In genomic region chr5:123974616-123975111, GRCm38 (mm10) we compare ENCODE assay signal across 8 mouse cellular contexts. TPM values are rescaled to one million over a fixed set of nuclear protein-coding genes. Genes with fewer than 3 reads are reported as not detected.
DNase-seq lines count a peak whose midpoint lies in the region; ATAC-seq lines count a peak whose summit lies in the region.

No protein-coding gene starts in this region.

- intact Hi-C loops in left cerebral cortex, postnatal 14 days (cut with DNase I) = no loop called here

- H3K9me3 ChIP-seq in forebrain, embryonic 12.5 days = no peaks in the 10 kb centered on the region
- H3K9me3 ChIP-seq in limb, embryonic 10.5 days (replicated peaks) = no peaks in the 10 kb centered on the region
- H3K9me3 ChIP-seq in midbrain, embryonic 13.5 days = no peaks in the 10 kb centered on the region

- peak; percentile 30 for DNase-seq in thymus, postnatal 0 days (ENCODE audit: low spot score)
- no peak for DNase-seq in thymus, postnatal 36 days
- no peak for DNase-seq in limb, embryonic 10.5 days (ENCODE audit: low spot score)
- DNase-seq in ovary, postnatal 36 days (ENCODE audit: low spot score) = no peak
- no peak for DNase-seq in left cerebral cortex, postnatal 14 days (ENCODE audit: low spot score in 2 of 2)
- DNase-seq in adrenal gland, postnatal 4 days (ENCODE audit: low spot score in 2 of 2) = no peak

- H3K4me1 ChIP-seq in forebrain, embryonic 12.5 days = peaks cover 13% of the 10 kb centered on the region
- peaks cover 38% of the 10 kb centered on the region for H3K4me1 ChIP-seq in limb, embryonic 10.5 days
- peaks cover 35% of the 10 kb centered on the region for H3K4me1 ChIP-seq in midbrain, embryonic 13.5 days (replicated peaks)

- no peak for ATAC-seq in forebrain, embryonic 12.5 days (ENCODE audit: low FRiP score)
- no peak for ATAC-seq in midbrain, embryonic 13.5 days

- no peaks in the 10 kb centered on the region for H3K36me3 ChIP-seq in forebrain, embryonic 12.5 days (replicated peaks)
- H3K36me3 ChIP-seq in limb, embryonic 10.5 days = no peaks in the 10 kb centered on the region
- no peaks in the 10 kb centered on the region for H3K36me3 ChIP-seq in midbrain, embryonic 13.5 days

- H3K27me3 ChIP-seq in forebrain, embryonic 12.5 days = peaks cover 36% of the 10 kb centered on the region
- H3K27me3 ChIP-seq in limb, embryonic 10.5 days (ENCODE audit: low read depth, poor library complexity, severe bottlenecking) = peaks cover 50% of the 10 kb centered on the region
- peaks cover 21% of the 10 kb centered on the region for H3K27me3 ChIP-seq in midbrain, embryonic 13.5 days

- peak overlapping the region; percentile 81; the same call in 1 of the 2 replicates for H3K9ac ChIP-seq in forebrain, embryonic 12.5 days
- peak overlapping the region; percentile 82; the same call in 1 of the 2 replicates for H3K9ac ChIP-seq in midbrain, embryonic 13.5 days (replicated peaks)

- WGBS in forebrain, embryonic 12.5 days = 31% methylated on average over 11 of the region's 11 CpGs
- 33% methylated on average over 11 of the region's 11 CpGs for WGBS in limb, embryonic 10.5 days
- WGBS in midbrain, embryonic 13.5 days = 27% methylated on average over 11 of the region's 11 CpGs

- peak overlapping the region; percentile 94 for H3K4me2 ChIP-seq in forebrain, embryonic 12.5 days
- peak overlapping the region; percentile 68 for H3K4me2 ChIP-seq in midbrain, embryonic 13.5 days (replicated peaks)

- H3K27ac ChIP-seq in forebrain, embryonic 12.5 days = no peak overlapping the region
- no peak overlapping the region for H3K27ac ChIP-seq in limb, embryonic 10.5 days
- no peak overlapping the region for H3K27ac ChIP-seq in midbrain, embryonic 13.5 days

- H3K4me3 ChIP-seq in forebrain, embryonic 12.5 days (replicated peaks) = peak overlapping the region; percentile 80
- peak overlapping the region; percentile 80 for H3K4me3 ChIP-seq in limb, embryonic 10.5 days
- H3K4me3 ChIP-seq in midbrain, embryonic 13.5 days (replicated peaks) = peak overlapping the region; percentile 71

RNA-seq across cellular contexts. Expression of gene Hip1r, which starts 1.2 kb away (rescaled TPM):
- 9.8 and 11.0 TPM in 2 replicates for polyA plus RNA-seq in thymus, postnatal 0 days (2015; fragmentation: Nextera tagmentation; extraction: Ambion mirVana)
- polyA plus RNA-seq in forebrain, embryonic 12.5 days (2016; fragmentation: Nextera tagmentation; extraction: Ambion mirVana) = 16.0 and 17.9 TPM in 2 replicates
- 7.1 and 8.3 TPM in 2 replicates for polyA plus RNA-seq in limb, embryonic 10.5 days (2016; fragmentation: Nextera tagmentation; extraction: Ambion mirVana)
- polyA plus RNA-seq in midbrain, embryonic 13.5 days (2015; fragmentation: Nextera tagmentation; extraction: Ambion mirVana) = 19.0 and 20.1 TPM in 2 replicates
- 10 to 100 TPM; 82.6 to 85.0 TPM for total RNA-seq in left cerebral cortex, postnatal 14 days (2021)
- 10 to 100 TPM; 16.3 to 23.6 TPM for total RNA-seq in adrenal gland, postnatal 4 days (2021)

RNA-seq across cellular contexts. Expression of gene Ccdc62, which starts 44.2 kb away (rescaled TPM):
- 7.3 and 8.0 TPM in 2 replicates for polyA plus RNA-seq in thymus, postnatal 0 days (2015; fragmentation: Nextera tagmentation; extraction: Ambion mirVana)
- 4.4 and 5.6 TPM in 2 replicates for polyA plus RNA-seq in forebrain, embryonic 12.5 days (2016; fragmentation: Nextera tagmentation; extraction: Ambion mirVana)
- polyA plus RNA-seq in limb, embryonic 10.5 days (2016; fragmentation: Nextera tagmentation; extraction: Ambion mirVana) = 4.0 and 6.2 TPM in 2 replicates
- 5.1 and 8.0 TPM in 2 replicates for polyA plus RNA-seq in midbrain, embryonic 13.5 days (2015; fragmentation: Nextera tagmentation; extraction: Ambion mirVana)
- total RNA-seq in left cerebral cortex, postnatal 14 days (2021) = 1 to 10 TPM; 2.7 to 4.2 TPM
- 1 to 10 TPM; 5.4 to 8.0 TPM for total RNA-seq in adrenal gland, postnatal 4 days (2021)

RNA-seq across cellular contexts. Expression of gene Gm43518, which starts 47.4 kb away (rescaled TPM):
- polyA plus RNA-seq in thymus, postnatal 0 days (2015; fragmentation: Nextera tagmentation; extraction: Ambion mirVana) = 1.0 and 1.5 TPM in 2 replicates
- 1.4 and 3.4 TPM in 2 replicates for polyA plus RNA-seq in forebrain, embryonic 12.5 days (2016; fragmentation: Nextera tagmentation; extraction: Ambion mirVana)
- 1.3 and 3.2 TPM in 2 replicates for polyA plus RNA-seq in limb, embryonic 10.5 days (2016; fragmentation: Nextera tagmentation; extraction: Ambion mirVana)
- polyA plus RNA-seq in midbrain, embryonic 13.5 days (2015; fragmentation: Nextera tagmentation; extraction: Ambion mirVana) = 3.3 and 4.3 TPM in 2 replicates
- total RNA-seq in left cerebral cortex, postnatal 14 days (2021) = not detected
- total RNA-seq in adrenal gland, postnatal 4 days (2021) = 1 to 10 TPM; 1.7 to 2.2 TPM

RNA-seq across cellular contexts. Expression of gene Vps37b, which starts 57.4 kb away (rescaled TPM):
- polyA plus RNA-seq in thymus, postnatal 0 days (2015; fragmentation: Nextera tagmentation; extraction: Ambion mirVana) = 32.4 and 32.8 TPM in 2 replicates
- 70.5 and 73.4 TPM in 2 replicates for polyA plus RNA-seq in forebrain, embryonic 12.5 days (2016; fragmentation: Nextera tagmentation; extraction: Ambion mirVana)
- polyA plus RNA-seq in limb, embryonic 10.5 days (2016; fragmentation: Nextera tagmentation; extraction: Ambion mirVana) = 40.5 and 42.6 TPM in 2 replicates
- polyA plus RNA-seq in midbrain, embryonic 13.5 days (2015; fragmentation: Nextera tagmentation; extraction: Ambion mirVana) = 71.5 and 79.3 TPM in 2 replicates
- 10 to 100 TPM; 51.4 to 58.3 TPM for total RNA-seq in left cerebral cortex, postnatal 14 days (2021)
- total RNA-seq in adrenal gland, postnatal 4 days (2021) = 10 to 100 TPM; 61.4 to 64.1 TPM
